Mouse (Mus musculus) embryonic facial prominence, embryonic 12.5 days (tissue): ENCODE data around the gene Rps12-ps3. TPM values are rescaled to one million over a fixed set of nuclear protein-coding genes. Genes with fewer than 3 reads are reported as not detected.

Experiments
- ATAC-seq: fragments of 200-750 bp; cut with Nextera tagmentation; 2 replicates; pipeline ENCODE4 v1.8.0; 2017; ENCODE audit not compliant: insufficient number of reproducible peaks, insufficient read depth, low FRiP score, low TSS enrichment
- H3K27ac ChIP-seq: fragments of 300-500 bp; sonication (generic); 2 replicates; pipeline ENCODE4 v1.5.1; 2016; ENCODE audit warnings: mild to moderate bottlenecking
- H3K27me3 ChIP-seq: fragments of 300-500 bp; sonication (generic); 2 replicates; pipeline ENCODE4 v1.6.1; 2016; ENCODE audit warnings: mild to moderate bottlenecking, moderate library complexity
- H3K36me3 ChIP-seq: fragments of 300-500 bp; sonication (generic); 2 replicates; pipeline ENCODE4 v1.6.1; 2016; ENCODE audit warnings: mild to moderate bottlenecking
- H3K4me1 ChIP-seq: fragments of 300-500 bp; sonication (generic); 2 replicates; pipeline ENCODE4 v1.6.1; 2016
- H3K4me2 ChIP-seq: fragments of 300-500 bp; sonication (generic); replicated peaks from 2 replicates; pipeline ENCODE4 v1.6.1; 2016; ENCODE audit warnings: mild to moderate bottlenecking, moderate library complexity
- H3K4me3 ChIP-seq: fragments of 300-500 bp; sonication (generic); 2 replicates; pipeline ENCODE4 v1.5.1; 2016; ENCODE audit warnings: mild to moderate bottlenecking
- H3K9ac ChIP-seq: fragments of 300-500 bp; sonication (generic); 2 replicates; pipeline ENCODE4 v1.6.1; 2016; ENCODE audit warnings: mild to moderate bottlenecking, moderate library complexity
- H3K9me3 ChIP-seq: fragments of 300-500 bp; sonication (generic); 2 replicates; pipeline ENCODE4 v1.6.1; 2016; ENCODE audit warnings: mild to moderate bottlenecking, moderate library complexity
- WGBS: fragments of 180-500 bp; shearing (Covaris S2); methylation state at CpG from one replicate; pipeline ENCODE4 v1.1.7; 2016; 5-methylcytosine and 5-hydroxymethylcytosine counted together
- polyA plus RNA-seq: library from polyadenylated mRNA; unstranded; fragments of >200 nt; fragmentation: Nextera tagmentation; extraction: Ambion mirVana; gene quantifications from 2 replicates; pipeline ENCODE4 v1.2.1, GENCODE M21; 2016

Gene Rps12-ps3
- polyA plus RNA-seq, 1 experiment from 2014 or later: 5.6 TPM

GRCm38 (mm10) chr19:59352760-59353159, 30.7 kb downstream of the Rps12-ps3 start:
- H3K9ac ChIP-seq: no peak overlapping the region
- no peak for ATAC-seq
- WGBS: 57% methylated on average over 3 of the region's 3 CpGs
- H3K4me3 ChIP-seq: no peak overlapping the region
- no peaks in the 10 kb centered on the region for H3K4me1 ChIP-seq
- H3K27me3 ChIP-seq: no peaks in the 10 kb centered on the region
- H3K27ac ChIP-seq: no peak overlapping the region
- H3K9me3 ChIP-seq: no peaks in the 10 kb centered on the region
- H3K36me3 ChIP-seq: no peaks in the 10 kb centered on the region
- no peak overlapping the region for H3K4me2 ChIP-seq

GRCm38 (mm10) chr19:59354906-59355305, 32.8 kb downstream of the Rps12-ps3 start:
- 58% methylated on average over 2 of the region's 2 CpGs for WGBS
- Histone ChIP-seq H3K36me3 (no peaks in the 10 kb centered on the region), H3K9me3 (no peaks in the 10 kb centered on the region), H3K4me2 (no peak overlapping the region), H3K4me1 (no peaks in the 10 kb centered on the region), H3K27ac (no peak overlapping the region), H3K4me3 (no peak overlapping the region), H3K9ac (no peak overlapping the region), H3K27me3 (no peaks in the 10 kb centered on the region)
- ATAC-seq: no peak

GRCm38 (mm10) chr19:59356388-59356787, 34.3 kb downstream of the Rps12-ps3 start:
- no peak overlapping the region for H3K27ac ChIP-seq
- H3K9ac ChIP-seq: no peak overlapping the region
- 82% methylated on average over 3 of the region's 3 CpGs for WGBS
- H3K4me2 ChIP-seq: no peak overlapping the region
- H3K4me1 ChIP-seq: no peaks in the 10 kb centered on the region
- no peak overlapping the region for H3K4me3 ChIP-seq
- no peaks in the 10 kb centered on the region for H3K9me3 ChIP-seq
- no peak for ATAC-seq
- H3K27me3 ChIP-seq: no peaks in the 10 kb centered on the region
- no peaks in the 10 kb centered on the region for H3K36me3 ChIP-seq

- H3K27me3 ChIP-seq: no peaks in the 10 kb centered on the region
- no peaks in the 10 kb centered on the region for H3K9me3 ChIP-seq
- no peaks in the 10 kb centered on the region for H3K4me1 ChIP-seq
- H3K9ac ChIP-seq: no peak overlapping the region
- H3K4me2 ChIP-seq: no peak overlapping the region
- 82% methylated on average over 14 of the region's 14 CpGs for WGBS
- ATAC-seq: no peak
- H3K27ac ChIP-seq: no peak overlapping the region
- no peak overlapping the region for H3K4me3 ChIP-seq
- H3K36me3 ChIP-seq: no peaks in the 10 kb centered on the region
Observed at GRCm38 (mm10) chr19:59356843-59357595, 34.9 kb downstream of the Rps12-ps3 start.

- Histone ChIP-seq H3K9ac (no peak overlapping the region), H3K4me2 (no peak overlapping the region), H3K36me3 (no peaks in the 10 kb centered on the region), H3K9me3 (no peaks in the 10 kb centered on the region), H3K27me3 (no peaks in the 10 kb centered on the region), H3K4me3 (no peak overlapping the region), H3K4me1 (no peaks in the 10 kb centered on the region), H3K27ac (no peak overlapping the region)
- no peak for ATAC-seq
- 73% methylated on average over 4 of the region's 4 CpGs for WGBS
Observed at GRCm38 (mm10) chr19:59357878-59358277, 35.8 kb downstream of the Rps12-ps3 start.

GRCm38 (mm10) chr19:59359202-59359601, 37.1 kb downstream of the Rps12-ps3 start:
- no peak for ATAC-seq
- H3K4me2 ChIP-seq: no peak overlapping the region
- no peak overlapping the region for H3K27ac ChIP-seq
- H3K36me3 ChIP-seq: no peaks in the 10 kb centered on the region
- no peak overlapping the region for H3K4me3 ChIP-seq
- H3K4me1 ChIP-seq: no peaks in the 10 kb centered on the region
- H3K9me3 ChIP-seq: no peaks in the 10 kb centered on the region
- no peaks in the 10 kb centered on the region for H3K27me3 ChIP-seq
- WGBS: 62% methylated on average over 4 of the region's 4 CpGs
- H3K9ac ChIP-seq: no peak overlapping the region

- ATAC-seq: no peak
- H3K9ac ChIP-seq: no peak overlapping the region
- H3K4me3 ChIP-seq: no peak overlapping the region
- no peak overlapping the region for H3K27ac ChIP-seq
- no peaks in the 10 kb centered on the region for H3K27me3 ChIP-seq
- WGBS: 51% methylated on average over 2 of the region's 2 CpGs
- H3K4me2 ChIP-seq: no peak overlapping the region
- H3K9me3 ChIP-seq: no peaks in the 10 kb centered on the region
- no peaks in the 10 kb centered on the region for H3K36me3 ChIP-seq
- H3K4me1 ChIP-seq: no peaks in the 10 kb centered on the region
Observed at GRCm38 (mm10) chr19:59360486-59360896, 38.4 kb downstream of the Rps12-ps3 start.

GRCm38 (mm10) chr19:59362646-59363045, 40.6 kb downstream of the Rps12-ps3 start:
- H3K4me3 ChIP-seq: no peak overlapping the region
- no peak for ATAC-seq
- no peaks in the 10 kb centered on the region for H3K9me3 ChIP-seq
- no peak overlapping the region for H3K9ac ChIP-seq
- no peaks in the 10 kb centered on the region for H3K36me3 ChIP-seq
- H3K27me3 ChIP-seq: no peaks in the 10 kb centered on the region
- H3K4me1 ChIP-seq: no peaks in the 10 kb centered on the region
- no peak overlapping the region for H3K4me2 ChIP-seq
- 74% methylated on average over 6 of the region's 6 CpGs for WGBS
- no peak overlapping the region for H3K27ac ChIP-seq

- no peak overlapping the region for H3K9ac ChIP-seq
- no peak for ATAC-seq
- no peaks in the 10 kb centered on the region for H3K9me3 ChIP-seq
- H3K4me3 ChIP-seq: no peak overlapping the region
- no peaks in the 10 kb centered on the region for H3K36me3 ChIP-seq
- no peaks in the 10 kb centered on the region for H3K4me1 ChIP-seq
- no peak overlapping the region for H3K27ac ChIP-seq
- 84% methylated on average over 3 of the region's 3 CpGs for WGBS
- no peaks in the 10 kb centered on the region for H3K27me3 ChIP-seq
- no peak overlapping the region for H3K4me2 ChIP-seq
Observed at GRCm38 (mm10) chr19:59363666-59364065, 41.6 kb downstream of the Rps12-ps3 start.

- Histone ChIP-seq H3K9me3 (no peaks in the 10 kb centered on the region), H3K27ac (no peak overlapping the region), H3K4me3 (no peak overlapping the region), H3K9ac (no peak overlapping the region), H3K36me3 (no peaks in the 10 kb centered on the region), H3K4me2 (no peak overlapping the region), H3K27me3 (no peaks in the 10 kb centered on the region), H3K4me1 (no peaks in the 10 kb centered on the region)
- ATAC-seq: no peak
- 74% methylated on average over 3 of the region's 3 CpGs for WGBS
Observed at GRCm38 (mm10) chr19:59366724-59367123, 44.6 kb downstream of the Rps12-ps3 start.

- Histone ChIP-seq H3K9me3 (no peaks in the 10 kb centered on the region), H3K4me3 (no peak overlapping the region), H3K9ac (no peak overlapping the region), H3K36me3 (no peaks in the 10 kb centered on the region), H3K4me2 (no peak overlapping the region), H3K27ac (no peak overlapping the region), H3K27me3 (no peaks in the 10 kb centered on the region), H3K4me1 (no peaks in the 10 kb centered on the region)
- WGBS: 79% methylated on average over 4 of the region's 4 CpGs
- ATAC-seq: no peak
Observed at GRCm38 (mm10) chr19:59367892-59368291, 45.8 kb downstream of the Rps12-ps3 start.

GRCm38 (mm10) chr19:59371016-59371415, 48.9 kb downstream of the Rps12-ps3 start:
- H3K27ac ChIP-seq: no peak overlapping the region
- WGBS: 68% methylated on average over 4 of the region's 4 CpGs
- no peak overlapping the region for H3K4me2 ChIP-seq
- no peaks in the 10 kb centered on the region for H3K9me3 ChIP-seq
- H3K36me3 ChIP-seq: no peaks in the 10 kb centered on the region
- no peak overlapping the region for H3K4me3 ChIP-seq
- no peaks in the 10 kb centered on the region for H3K27me3 ChIP-seq
- ATAC-seq: no peak
- H3K4me1 ChIP-seq: no peaks in the 10 kb centered on the region
- no peak overlapping the region for H3K9ac ChIP-seq
